Mouse (Mus musculus) heart, postnatal 0 days (tissue): ENCODE data around the gene Bola1. TPM values are rescaled to one million over a fixed set of nuclear protein-coding genes. Genes with fewer than 3 reads are reported as not detected.

ENCODE experiments used
- ATAC-seq: fragments of 200-750 bp; cut with Nextera tagmentation; 2 replicates; pipeline ENCODE4 v1.8.0; 2017; ENCODE audit warnings: low read depth, moderate number of reproducible peaks, moderate library complexity; ENCODE audit not compliant: insufficient read depth
- DNase-seq: peaks from one replicate; pipeline ENCODE4 v3.0.0-alpha.2; 2016; ENCODE audit warnings: low spot score
- H3K27ac ChIP-seq: fragments of 300-500 bp; sonication (generic); 2 replicates; pipeline ENCODE4 v1.5.1; 2014; ENCODE audit warnings: low read depth, mild to moderate bottlenecking
- H3K27me3 ChIP-seq: fragments of 300-500 bp; sonication (generic); 2 replicates; pipeline ENCODE4 v1.6.1; 2014; ENCODE audit warnings: low read length, mixed read lengths; ENCODE audit not compliant: control insufficient read depth, insufficient read depth
- H3K36me3 ChIP-seq: fragments of 300-500 bp; sonication (generic); replicated peaks from 2 replicates; pipeline ENCODE4 v1.6.1; 2014; ENCODE audit warnings: low read length, mixed read lengths; ENCODE audit not compliant: control insufficient read depth, insufficient read depth
- H3K4me1 ChIP-seq: fragments of 300-500 bp; sonication (generic); 2 replicates; pipeline ENCODE4 v1.6.1; 2014; ENCODE audit warnings: antibody characterized with exemption; ENCODE audit not compliant: control insufficient read depth, insufficient read depth
- H3K4me2 ChIP-seq: fragments of 300-500 bp; sonication (generic); 2 replicates; pipeline ENCODE4 v1.6.1; 2014; ENCODE audit warnings: low read depth, mild to moderate bottlenecking, low read length, moderate library complexity
- H3K4me3 ChIP-seq: fragments of 300-500 bp; sonication (generic); 2 replicates; pipeline ENCODE4 v1.5.1; 2014; ENCODE audit warnings: low read depth, low read length
- H3K9ac ChIP-seq: fragments of 300-500 bp; sonication (generic); replicated peaks from 2 replicates; pipeline ENCODE4 v1.6.1; 2014; ENCODE audit warnings: low read depth, low read length, mixed read lengths
- H3K9me3 ChIP-seq: fragments of 300-500 bp; sonication (generic); replicated peaks from 2 replicates; pipeline ENCODE4 v1.6.1; 2016; ENCODE audit warnings: low read length; ENCODE audit not compliant: control insufficient read depth
- CTCF ChIP-seq: IDR thresholded peaks from 2 replicates; pipeline ENCODE4 v1.5.1; 2016; ENCODE audit warnings: antibody characterized with exemption, control low read depth, low read depth
- EP300 ChIP-seq: IDR thresholded peaks from 2 replicates; pipeline ENCODE4 v1.6.1; 2016; ENCODE audit warnings: antibody characterized with exemption, low read depth
- WGBS: fragments of 180-500 bp; shearing (Covaris S2); extraction: QIAGEN DNeasy Blood & Tissue Kit; methylation state at CpG from one replicate; pipeline ENCODE4 v1.1.7; 2014; 5-methylcytosine and 5-hydroxymethylcytosine counted together
- polyA plus RNA-seq: library from polyadenylated mRNA; unstranded; fragments of >200 nt; fragmentation: Nextera tagmentation; extraction: Ambion mirVana; gene quantifications from 2 replicates; pipeline ENCODE4 v1.2.1, GENCODE M21; 2015
- total RNA-seq: library from RNA; depleted of rRNA; stranded (reverse); fragments of >200 nt; gene quantifications from 2 replicates; pipeline ENCODE4 v1.2.3, GENCODE M21; 2014; ENCODE audit warnings: low replicate concordance

Gene Bola1
- total and polyA plus RNA-seq, 2 experiments from 2014 or later = 30.0 to 55.3 TPM

GRCm38 (mm10) chr3:96264404-96264949 is 45.0 kb upstream of the Bola1 start:
- Histone ChIP-seq H3K27ac (peak overlapping the region; percentile 98), H3K9ac (peak overlapping the region; percentile 81), H3K27me3 (no peaks in the 10 kb centered on the region), H3K4me3 (peak overlapping the region; percentile 64), H3K4me1 (peaks cover 22% of the 10 kb centered on the region; the same call in 1 of the 2 replicates), H3K9me3 (no peaks in the 10 kb centered on the region), H3K36me3 (no peaks in the 10 kb centered on the region), H3K4me2 (peak overlapping the region; percentile 76)
- no peak for TF ChIP-seq EP300
- no peak for TF ChIP-seq CTCF
- 73% methylated on average over 7 of the region's 7 CpGs for WGBS
- ATAC-seq (no peak), DNase-seq (no peak)

DNA sequence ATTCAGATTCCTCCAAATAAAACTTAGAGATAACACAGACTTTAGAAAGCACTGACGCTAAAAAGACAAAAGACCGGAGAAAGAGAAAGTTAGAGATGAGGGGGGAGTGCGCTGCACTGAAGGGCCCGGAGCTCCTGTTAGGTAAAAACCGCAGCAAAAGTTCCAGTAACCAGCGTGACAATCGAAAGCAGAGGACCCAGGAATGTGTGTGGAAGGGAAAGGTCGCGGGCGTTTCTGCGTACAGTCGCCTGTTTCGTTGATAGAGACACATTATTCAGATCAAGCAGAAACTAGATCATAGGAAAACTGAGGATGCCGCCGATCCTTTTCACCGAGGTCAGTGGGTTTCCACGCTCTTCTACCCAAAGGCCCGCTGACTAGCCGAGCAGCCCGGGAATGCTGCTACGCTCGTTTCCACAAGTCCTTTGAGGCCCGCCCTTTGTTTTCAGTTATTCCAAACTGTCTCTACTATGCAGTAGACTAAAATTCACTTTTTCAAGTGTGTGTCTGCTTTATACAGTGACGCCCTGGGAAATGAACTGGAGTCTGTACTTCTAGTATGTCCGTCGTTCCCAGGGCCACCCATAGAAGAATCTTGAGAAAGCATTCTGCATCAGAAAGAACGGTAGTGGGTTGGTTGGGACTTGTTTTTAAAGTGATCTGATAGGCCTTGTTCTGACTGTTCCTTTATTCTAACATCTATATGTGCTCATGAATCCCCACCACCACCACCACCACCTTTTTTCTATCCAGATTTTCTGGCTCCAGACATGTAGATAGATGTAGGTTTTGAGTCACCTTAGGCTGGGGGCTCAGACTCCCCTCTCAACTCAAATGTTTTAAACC is 44.3 kb upstream of the Bola1 start:
- Histone ChIP-seq H3K4me1 (peaks cover 22% of the 10 kb centered on the region; the same call in 1 of the 2 replicates), H3K9me3 (no peaks in the 10 kb centered on the region), H3K4me3 (peak overlapping the region; percentile 64), H3K4me2 (peak overlapping the region; percentile 76), H3K36me3 (no peaks in the 10 kb centered on the region), H3K27ac (peak overlapping the region; percentile 98), H3K9ac (peak overlapping the region; percentile 81), H3K27me3 (no peaks in the 10 kb centered on the region)
- ATAC-seq (peak; percentile 32; the same call in 1 of the 2 replicates), DNase-seq (peak; percentile 58)
- TF ChIP-seq CTCF (no peak), EP300 (no peak)
- WGBS = 5% methylated on average over 27 of the region's 27 CpGs

DNA sequence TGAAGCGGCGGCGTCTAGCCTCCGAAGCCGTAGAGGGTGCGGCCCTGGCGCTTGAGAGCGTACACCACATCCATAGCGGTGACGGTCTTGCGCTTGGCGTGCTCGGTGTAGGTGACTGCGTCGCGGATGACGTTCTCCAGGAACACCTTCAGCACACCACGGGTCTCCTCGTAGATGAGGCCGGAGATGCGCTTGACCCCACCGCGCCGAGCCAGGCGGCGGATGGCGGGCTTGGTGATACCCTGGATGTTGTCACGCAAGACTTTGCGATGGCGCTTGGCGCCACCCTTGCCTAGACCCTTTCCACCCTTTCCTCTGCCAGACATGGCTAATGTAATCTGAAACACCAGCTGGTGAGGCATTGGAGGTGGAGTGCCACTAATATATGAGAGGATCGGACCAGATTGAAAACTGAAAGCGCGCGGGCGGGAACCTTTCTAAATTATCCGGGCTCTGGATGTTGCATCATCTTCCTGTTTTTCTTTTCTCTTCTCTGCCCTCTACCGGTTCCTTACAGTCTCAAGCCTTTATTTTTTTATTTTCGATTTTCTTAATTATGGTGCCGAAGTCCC is 43.6 kb upstream of the Bola1 start, which contains the start of gene Hist2h4:
TSS of gene Hist2h4 (minus strand) at position 333 of the 572 bp plus-strand sequence.
- ATAC-seq (peak; percentile 85), DNase-seq (peak; percentile 96)
- no peaks in the 10 kb centered on the region for H3K27me3 ChIP-seq
- TF ChIP-seq EP300 (peak; percentile 92), CTCF (peak; percentile 51)
- peaks cover 20% of the 10 kb centered on the region; the same call in 1 of the 2 replicates for H3K4me1 ChIP-seq
- peak within 1 kb of the TSS; percentile 81 for H3K9ac ChIP-seq
- H3K27ac ChIP-seq = peak within 1 kb of the TSS; percentile 98
- H3K4me2 ChIP-seq = peak within 1 kb of the TSS; percentile 76
- peak within 1 kb of the TSS; percentile 64 for H3K4me3 ChIP-seq
- no peaks in the 10 kb centered on the region for H3K9me3 ChIP-seq
- WGBS = under 1% methylated on average over 40 of the region's 40 CpGs
- H3K36me3 ChIP-seq = no peaks in the 10 kb centered on the region

DNA sequence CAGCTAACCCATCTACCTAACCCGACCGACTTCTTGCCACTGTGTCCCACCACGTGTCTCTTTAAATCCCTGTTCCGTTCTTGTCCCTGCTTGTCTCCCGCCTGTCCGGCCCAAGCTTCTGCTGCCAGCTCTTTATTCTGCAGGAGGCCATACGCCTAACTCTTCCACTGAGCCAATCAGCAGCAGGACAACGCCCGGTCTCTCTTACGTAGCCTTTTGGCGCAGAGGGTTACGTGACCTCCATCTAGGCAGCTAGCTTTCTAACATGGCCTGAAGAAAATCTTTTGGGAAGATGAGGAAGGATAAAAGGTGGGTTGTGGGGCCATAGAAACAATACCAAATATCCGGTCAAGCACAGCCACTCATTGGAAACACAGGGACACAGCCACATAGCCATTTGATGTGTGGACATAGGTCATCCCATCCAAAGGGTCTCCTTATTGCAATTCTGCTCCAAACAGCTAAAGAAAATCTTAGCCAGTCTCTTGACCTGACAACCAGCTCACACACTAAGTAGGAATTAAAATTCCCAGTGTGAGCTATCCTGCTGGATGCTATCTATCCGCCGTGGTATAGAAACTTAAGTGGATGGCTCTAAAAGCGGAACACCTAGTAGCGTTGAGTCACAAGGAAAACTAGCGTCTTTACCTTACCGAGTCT is 42.8 kb upstream of the Bola1 start:
- H3K27me3 ChIP-seq = no peaks in the 10 kb centered on the region
- peak overlapping the region; percentile 81 for H3K9ac ChIP-seq
- peak overlapping the region; percentile 98 for H3K27ac ChIP-seq
- H3K4me2 ChIP-seq = peak overlapping the region; percentile 76
- WGBS = under 1% methylated on average over 19 of the region's 19 CpGs
- H3K4me3 ChIP-seq = peak overlapping the region; percentile 64
- no peaks in the 10 kb centered on the region for H3K9me3 ChIP-seq
- TF ChIP-seq EP300 (no peak), CTCF (no peak)
- no peaks in the 10 kb centered on the region for H3K36me3 ChIP-seq
- DNase-seq (peak; percentile 93), ATAC-seq (peak; percentile 83)
- peaks cover 14% of the 10 kb centered on the region; the same call in 1 of the 2 replicates for H3K4me1 ChIP-seq

DNA sequence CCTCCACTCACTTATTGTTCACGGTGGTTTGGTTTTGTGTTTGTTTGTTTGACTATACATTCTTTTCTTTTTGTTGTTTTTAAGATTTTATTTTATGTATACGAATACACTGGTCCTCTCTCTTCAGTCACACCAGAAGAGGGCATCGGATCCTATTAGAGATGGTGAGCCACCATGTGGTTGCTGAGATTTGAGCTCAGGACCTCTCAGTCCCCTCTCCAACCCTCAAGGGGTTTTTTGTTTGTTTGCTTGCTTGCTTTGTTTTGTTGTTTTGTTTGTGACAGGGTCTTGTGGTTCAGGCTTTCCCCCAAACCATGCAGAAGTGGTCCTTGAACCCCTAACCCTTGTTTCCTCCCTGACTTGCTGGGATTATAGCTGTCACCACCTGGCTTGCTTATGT is 42.1 kb upstream of the Bola1 start:
- Histone ChIP-seq H3K36me3 (no peaks in the 10 kb centered on the region), H3K27ac (peak overlapping the region; percentile 98), H3K9me3 (no peaks in the 10 kb centered on the region), H3K4me3 (no peak overlapping the region), H3K4me1 (peaks cover 14% of the 10 kb centered on the region; the same call in 1 of the 2 replicates), H3K27me3 (no peaks in the 10 kb centered on the region), H3K4me2 (peak overlapping the region; percentile 76), H3K9ac (0 out of 2 replicates have a peak overlapping the region, but pooled peaks have one; percentile 4)
- 66% methylated on average over 3 of the region's 3 CpGs for WGBS
- TF ChIP-seq EP300 (no peak), CTCF (no peak)
- DNase-seq (no peak), ATAC-seq (no peak)
